Mouse (Mus musculus): ENCODE data around the gene Slc16a6. TPM values are rescaled to one million over a fixed set of nuclear protein-coding genes. Genes with fewer than 3 reads are reported as not detected.

The Slc16a6 gene
- total RNA-seq, 2 experiments from 2014 or later: 0.43 to 1.5 TPM

DNA sequence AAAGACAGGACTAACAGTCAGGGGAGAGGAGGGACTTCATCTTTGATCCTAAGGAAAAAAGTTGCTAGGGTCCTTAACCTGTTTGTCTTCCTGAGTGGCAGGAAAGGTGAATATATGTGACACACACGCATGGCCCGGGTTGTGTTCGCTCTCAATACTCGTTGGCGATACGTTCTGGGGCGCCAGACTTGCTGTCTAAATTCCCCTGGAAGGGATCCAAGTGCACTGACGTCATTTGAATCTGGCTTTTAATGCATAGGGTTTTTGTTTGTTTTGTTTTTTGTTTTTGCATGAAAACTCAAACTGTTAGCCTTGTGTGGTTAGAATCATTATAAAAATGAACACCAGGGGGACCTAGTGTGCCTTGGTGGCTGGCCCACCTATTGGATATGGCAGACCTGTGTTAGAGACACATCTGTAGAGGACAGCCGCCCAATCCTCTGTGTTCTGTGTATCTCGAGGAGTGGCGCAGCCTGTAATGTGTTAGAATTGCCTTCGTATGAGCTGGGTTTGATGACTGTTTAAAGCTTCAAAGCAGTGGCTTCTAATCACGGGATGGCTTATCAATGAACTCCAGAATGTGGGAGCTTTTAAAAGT is 27.9 kb downstream of the Slc16a6 start:
- DNase-seq: peak in 1 of 2 experiments; percentile 15

DNA sequence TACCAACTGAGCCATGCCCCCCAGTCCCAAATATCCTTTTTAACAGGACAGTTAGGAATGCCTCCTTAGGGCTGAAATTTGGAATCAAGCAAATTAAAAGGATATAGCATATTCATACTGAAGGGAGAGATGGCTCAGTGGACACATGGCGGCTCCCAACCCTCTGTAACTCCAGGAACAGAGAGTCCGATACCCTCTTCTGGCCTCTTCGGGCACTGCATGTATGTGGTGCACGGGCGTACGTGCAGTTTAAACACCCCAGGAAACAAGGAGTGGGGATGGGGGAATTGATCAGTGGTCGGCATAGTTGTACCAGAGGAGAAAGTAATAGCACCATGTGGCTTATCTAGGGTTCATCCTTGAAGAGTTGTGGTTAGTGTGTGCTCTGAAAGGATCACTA is 28.8 kb downstream of the Slc16a6 start:
- DNase-seq: peak; percentile 12 to 24

DNA sequence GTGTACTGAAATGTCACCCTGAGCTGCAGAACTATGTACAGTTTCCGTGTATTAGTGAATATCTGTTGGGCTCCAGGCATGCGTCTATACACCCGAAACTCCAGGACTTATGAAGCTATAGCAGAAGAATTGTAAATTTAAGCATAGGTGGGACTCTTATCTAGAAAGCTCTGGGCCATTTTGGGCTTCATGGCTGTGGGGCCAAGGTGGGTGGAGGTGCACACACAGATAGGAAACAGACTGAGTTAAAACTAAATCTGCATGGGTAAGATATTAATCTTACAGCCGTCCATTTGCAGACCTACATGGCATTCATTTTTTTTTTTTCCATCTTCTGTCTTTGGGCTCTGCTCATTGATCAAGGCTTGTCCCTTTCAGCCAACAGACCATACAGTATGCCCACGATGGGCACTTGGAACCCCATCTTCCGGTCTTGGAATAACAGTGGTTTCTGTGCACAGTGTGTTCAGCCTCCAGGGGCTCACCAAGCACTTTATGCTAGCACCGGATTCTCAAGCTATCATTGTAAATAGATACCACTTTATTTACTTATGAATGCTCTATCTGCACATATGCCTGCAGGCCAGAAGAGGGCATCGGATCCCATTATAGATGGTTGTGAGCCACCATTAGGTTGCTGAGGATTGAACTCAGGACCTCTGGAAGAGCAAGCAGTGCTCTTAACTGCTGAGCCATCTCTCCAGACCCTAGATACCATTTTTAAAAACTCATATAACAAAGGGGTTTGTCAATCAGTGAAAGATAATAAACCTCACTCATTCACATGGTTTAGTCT is 29.7 kb downstream of the Slc16a6 start:
- DNase-seq: no peak

DNA sequence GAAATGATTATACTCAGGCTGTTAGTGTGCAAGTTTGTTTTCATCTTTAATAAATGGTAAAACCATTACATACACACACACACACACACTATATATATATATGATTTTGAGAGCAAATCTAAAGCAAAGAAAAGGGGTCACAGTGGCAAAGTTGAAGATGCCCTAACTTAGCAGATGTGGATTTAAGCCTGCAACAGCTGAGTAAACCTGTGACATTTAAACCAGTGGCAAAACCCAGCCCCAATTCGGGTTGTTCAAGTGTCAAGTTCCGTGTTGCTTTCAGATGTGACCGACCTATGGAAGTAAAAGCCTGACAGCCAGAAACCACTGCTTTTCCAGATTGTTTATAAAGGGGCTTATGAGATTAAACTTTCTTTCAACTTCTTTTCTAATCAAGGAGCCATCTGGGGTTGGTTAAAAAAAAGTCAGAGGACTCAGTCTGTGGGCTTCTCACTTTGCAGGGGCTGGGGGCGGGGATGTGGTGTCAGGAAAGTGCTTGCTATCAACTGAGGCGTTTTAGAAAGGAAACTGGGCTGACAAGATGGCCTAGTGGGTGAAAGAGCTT is 31.1 kb downstream of the Slc16a6 start:
- DNase-seq: no peak

DNA sequence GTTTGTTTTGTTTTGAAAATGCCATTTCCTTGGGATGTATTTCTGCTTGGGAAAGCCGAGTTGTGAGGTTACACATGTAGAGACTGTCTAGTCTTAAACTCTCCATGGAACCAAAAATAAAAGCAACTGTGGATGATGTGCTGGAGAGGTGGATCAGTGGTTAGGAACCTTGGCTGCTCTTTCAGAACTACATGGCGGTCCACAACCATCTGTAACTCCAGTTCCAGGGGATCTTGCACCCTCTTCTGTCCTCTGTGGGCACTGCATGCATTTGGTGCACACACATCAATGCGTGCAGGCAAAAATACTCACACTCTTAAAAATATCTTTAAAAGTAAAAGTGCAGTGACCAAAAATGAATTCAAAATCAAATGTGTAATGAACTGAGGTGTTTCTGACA is 32.3 kb downstream of the Slc16a6 start:
- peak; percentile 27 to 54 for DNase-seq

DNA sequence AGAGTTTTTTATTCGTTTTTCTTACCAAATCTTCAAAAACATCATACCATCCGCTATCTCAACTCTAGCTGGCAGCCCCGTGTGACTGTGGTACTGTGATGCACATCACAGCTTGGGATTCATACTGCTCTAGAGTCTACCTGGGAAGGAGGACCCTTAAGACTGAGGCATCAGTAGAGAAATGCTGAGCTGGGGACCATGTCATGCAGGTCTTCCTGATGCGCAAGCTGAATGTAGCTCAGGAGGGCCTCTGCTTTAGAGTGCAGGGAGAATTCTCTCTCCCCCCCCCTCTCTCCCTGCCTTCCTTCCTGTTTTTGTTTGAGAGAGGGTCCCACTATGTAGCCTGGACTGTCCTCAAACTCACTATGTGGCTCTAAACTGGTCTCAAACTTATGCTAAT is 32.8 kb downstream of the Slc16a6 start:
- no peak for DNase-seq

DNA sequence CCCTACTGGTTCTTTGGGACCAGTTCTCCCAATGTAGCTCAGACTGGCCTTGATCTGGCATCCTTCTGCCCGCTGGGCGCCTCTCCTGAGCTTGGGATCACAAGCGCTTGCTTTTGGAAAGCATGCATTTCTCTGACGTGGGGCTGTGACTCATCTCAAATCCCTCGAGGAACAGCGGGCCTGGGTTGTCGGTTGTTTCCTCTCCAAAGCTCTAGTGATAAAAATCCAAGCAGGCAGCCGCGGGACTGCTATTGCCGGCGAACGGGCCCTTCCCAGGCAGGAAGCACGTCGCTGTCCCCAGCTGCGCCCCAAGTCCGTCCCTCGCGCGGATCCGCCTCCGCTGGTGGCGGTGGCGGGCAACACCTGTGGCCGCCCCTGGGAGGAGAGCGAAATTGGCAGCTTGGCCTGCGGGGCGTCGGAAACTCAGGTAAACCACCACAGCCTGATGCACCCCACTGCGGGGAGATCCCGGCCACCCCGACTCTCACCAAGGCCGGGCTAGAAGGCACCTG is 33.5 kb downstream of the Slc16a6 start:
- peak; percentile 84 to 89 for DNase-seq

DNA sequence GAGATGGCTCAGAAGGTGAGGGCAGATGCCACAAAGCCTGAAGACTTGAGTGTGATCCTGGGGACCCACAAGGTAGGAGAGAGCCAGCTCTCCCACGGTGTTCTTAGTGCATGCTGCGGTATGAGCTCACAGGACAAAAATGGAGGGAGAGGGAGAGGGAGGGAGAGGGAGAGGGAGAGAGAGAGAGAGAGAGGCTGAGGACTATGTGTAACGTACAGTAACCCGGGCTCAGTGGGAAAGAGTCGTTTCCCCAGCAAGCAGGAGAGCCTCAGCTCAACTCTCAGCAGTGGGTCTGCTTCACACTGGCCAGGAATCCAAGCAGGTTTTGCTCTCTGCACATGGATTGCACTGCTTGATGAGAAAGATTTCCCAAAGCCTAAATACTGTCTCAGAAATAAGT is 34.2 kb downstream of the Slc16a6 start:
- DNase-seq: no peak

DNA sequence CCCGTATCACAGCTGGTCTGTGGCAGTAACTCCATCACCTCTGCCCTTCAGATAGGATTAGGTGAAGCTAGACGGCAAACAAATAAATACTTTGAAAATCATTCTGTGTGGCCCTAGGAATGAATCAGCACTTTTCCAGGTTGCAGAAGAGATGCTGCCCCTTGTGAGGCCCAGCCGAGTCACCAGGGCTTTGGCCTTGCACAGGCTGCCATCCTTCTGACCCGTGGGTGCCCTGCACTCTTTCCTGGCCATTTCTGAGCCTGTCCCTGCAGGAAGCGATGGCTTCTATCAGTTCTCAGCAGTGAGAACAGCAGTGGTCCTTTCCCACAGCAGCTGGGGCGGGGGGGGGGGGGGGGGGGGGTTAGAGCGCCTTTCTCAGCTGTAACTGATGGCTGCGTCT is 36.5 kb downstream of the Slc16a6 start:
- no peak for DNase-seq

DNA sequence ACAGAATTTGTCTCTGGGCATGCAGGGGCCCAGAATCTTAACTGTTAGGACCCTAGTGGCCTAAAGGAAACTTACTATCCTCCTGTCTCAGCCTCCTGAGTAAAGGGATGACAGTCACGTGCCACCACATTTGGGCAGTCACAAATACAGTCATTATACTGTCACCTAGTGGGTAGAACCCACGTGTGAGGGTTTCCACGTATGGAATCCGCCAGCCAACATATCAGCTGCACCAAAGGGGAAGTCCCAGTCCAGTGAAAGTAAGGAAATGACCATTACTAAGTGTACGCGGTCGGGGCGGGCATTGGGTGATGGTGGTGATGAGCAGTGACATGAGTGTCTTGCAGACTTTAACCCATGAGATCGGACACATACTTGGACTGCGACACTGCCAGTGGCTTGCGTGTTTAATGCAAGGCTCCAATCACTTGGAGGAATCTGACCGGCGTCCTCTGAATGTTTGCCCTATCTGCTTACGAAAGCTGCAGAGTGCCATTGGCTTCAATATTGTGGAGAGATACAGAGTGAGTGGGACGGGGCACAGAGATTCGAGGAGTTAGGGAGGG is 39.1 kb downstream of the Slc16a6 start:
- no peak for DNase-seq

DNA sequence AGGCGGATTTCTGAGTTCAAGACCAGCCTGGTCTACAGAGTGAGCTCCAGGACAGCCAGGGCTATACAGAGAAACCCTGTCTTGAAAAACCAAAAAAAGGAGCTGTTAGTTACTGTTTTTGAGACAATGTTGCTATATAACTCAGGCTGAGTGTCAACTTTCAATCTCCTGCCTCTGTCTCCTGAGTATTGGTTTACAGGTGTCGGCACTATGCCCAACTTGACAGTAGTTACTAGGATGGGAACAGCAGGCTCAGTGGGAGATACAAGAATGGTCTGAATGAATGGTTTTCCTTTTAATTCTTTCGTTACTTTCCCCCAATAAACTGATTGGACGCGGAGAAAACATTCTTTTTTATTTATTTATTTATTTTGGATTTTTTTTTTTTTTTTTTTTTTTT is 46.0 kb downstream of the Slc16a6 start:
- no peak for DNase-seq

DNA sequence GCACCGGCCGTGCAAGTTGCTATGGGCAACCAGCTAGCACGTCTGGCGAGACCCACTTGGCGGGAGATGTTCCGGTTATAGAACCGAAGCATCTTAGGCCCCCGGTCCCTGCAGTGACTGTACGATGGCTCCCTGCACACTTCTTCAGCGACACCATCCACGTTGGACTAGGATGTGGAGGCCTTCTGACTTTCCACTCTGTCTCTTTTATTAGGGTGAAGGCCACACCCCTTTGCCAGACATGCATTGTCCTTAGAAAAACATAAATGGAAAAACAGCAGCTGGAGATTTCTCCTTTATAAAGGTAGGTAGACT is 47.2 kb downstream of the Slc16a6 start:
- no peak for DNase-seq

DNA sequence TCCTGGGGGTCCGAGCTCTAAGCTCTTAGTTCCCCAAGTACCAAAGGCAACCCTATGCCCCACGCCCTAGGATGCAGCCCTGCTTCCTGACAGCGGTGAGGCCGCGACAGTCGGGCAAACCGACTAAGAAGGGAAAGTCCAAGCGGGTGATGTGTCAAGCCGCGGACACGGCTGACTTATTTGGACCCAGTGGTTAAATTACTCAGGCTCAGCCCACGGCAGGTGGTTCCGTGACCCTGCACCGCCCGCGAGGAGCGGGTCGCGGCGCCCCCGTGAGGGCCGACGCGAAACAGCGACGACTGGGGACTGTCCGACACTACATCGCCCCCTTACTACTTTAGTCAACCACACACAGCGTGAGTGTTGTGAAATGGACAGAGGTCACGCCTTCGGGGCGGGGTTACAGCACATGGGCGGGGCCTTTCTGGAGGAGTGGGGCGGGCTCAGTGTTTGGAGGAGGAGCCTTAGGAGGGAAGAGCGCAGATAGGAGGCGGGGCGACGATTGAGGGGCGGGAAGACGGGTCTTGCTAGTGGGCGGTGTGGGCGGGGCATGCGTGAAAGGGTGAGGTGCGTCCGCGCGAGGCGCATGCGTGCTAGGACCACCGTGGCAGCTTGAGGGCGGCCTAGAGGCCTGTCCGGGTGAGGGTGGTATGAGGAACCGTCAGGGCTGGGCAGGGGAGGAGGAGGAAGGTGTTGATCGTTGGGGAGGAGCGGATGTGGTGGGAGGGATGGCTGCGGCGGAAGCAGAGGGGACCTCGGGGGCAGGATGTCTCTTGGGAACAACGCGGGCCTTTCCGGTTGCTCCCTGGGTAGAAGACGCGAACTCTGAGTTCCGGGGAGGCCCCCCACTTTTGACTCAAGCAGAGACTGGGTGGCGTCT is 47.8 kb downstream of the Slc16a6 start, which contains the start of gene Amz2:
TSS of gene Amz2 (plus strand) at position 555 of the 880 bp plus-strand sequence.
- peak; percentile 99 for DNase-seq

DNA sequence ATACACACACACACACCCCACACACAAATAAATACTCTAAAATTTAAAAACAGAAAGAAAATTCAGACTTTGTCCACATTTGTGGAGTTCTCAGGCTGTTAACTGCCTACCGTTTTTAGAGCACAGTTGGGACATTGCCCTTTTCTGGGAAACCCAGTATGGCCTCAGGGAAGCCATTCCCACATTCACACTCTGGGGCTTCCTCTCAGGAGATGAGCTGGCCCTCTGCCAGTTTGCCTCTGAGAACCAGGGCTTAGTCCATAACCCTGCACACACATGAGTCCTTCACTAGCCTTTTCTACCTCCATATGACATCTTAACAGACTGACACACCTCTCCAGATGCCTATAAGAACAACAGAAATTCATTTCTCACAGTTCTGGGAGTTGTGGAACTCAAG is 50.1 kb downstream of the Slc16a6 start:
- DNase-seq: no peak

DNA sequence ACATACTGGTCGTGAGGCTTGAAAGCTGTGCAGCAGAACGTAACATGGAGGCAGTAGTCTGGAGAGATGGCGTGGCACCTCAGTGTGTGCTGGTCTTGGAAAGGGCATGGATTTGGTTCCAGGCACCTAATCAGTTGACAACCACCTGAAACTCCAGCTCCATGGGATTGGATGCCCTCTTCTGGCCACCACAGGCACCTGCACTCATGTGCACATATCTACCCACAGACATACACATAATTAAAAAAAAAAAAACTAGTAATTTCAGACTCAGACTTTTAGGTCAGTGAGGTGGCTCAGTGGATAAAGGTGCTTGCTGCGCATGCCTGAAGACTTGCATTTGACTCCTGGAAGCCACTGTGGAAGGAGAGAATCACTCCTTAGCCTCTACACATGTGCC is 51.1 kb downstream of the Slc16a6 start:
- DNase-seq: no peak

DNA sequence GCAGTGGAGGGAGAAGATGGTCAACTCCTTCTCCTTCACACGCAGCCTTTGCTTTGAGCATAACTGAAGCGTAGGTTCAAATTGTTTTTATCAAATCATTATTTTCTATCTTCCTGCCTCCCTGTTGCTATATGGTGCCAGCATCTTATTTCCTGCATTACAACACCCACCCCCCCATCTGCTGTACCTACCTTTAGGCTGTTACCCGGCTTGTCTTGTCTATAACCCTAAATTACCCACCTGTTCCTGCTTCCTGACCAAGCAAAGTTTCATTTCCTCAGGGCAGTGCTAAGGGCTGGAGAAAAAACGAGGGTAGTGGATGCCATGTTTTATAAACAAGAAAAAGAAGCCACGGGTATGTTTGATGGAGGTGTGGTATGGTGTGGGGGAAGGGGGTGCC is 52.2 kb downstream of the Slc16a6 start:
- DNase-seq: no peak

DNA sequence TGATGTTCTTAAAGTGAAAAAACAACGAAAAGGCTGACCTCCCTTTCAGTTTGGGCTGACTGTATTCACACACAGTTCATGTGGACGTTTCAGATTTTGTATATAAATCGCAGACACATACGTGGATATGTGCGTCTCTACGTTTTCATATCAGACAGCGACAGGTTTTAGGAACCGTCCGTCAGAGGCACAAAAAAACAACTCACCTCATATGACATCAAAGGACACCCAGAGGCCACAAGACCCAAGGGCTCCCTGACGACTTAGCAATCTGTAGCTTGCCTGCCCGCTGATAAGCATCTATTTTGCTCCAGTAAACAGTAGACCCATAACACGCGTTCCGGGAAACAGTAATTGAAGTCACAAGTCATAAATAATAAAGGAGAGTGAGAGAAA is 52.8 kb downstream of the Slc16a6 start:
- no peak for DNase-seq

DNA sequence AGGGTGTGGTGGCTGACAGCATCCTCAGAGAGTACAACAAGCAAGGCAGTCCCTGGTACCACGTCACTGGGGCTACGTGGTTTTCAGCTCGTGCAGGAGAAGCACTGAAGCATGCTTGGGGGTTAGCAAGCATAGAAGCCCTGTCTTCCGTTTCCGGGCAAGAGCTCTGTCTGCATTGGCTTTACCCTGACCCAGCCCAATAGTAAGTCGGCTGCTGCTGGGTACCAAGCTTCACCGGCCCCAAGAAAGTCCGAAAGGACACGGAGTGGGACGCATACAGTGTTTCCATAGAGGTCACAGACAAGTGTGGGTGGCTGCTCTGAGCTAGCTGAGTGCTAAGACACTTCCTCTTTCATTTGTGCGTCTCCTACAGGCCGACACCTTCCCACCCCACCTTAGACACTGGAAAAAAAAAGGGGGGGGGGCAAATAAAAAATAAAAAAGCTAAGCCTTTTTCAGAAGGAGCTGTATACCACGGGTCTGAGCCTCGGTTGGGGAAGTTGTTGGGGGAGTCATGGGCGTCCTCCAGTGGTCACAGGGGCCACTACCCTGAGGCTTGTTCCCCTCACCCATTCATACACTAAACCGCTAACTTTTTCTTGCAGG is 53.3 kb downstream of the Slc16a6 start:
- DNase-seq: no peak

DNA sequence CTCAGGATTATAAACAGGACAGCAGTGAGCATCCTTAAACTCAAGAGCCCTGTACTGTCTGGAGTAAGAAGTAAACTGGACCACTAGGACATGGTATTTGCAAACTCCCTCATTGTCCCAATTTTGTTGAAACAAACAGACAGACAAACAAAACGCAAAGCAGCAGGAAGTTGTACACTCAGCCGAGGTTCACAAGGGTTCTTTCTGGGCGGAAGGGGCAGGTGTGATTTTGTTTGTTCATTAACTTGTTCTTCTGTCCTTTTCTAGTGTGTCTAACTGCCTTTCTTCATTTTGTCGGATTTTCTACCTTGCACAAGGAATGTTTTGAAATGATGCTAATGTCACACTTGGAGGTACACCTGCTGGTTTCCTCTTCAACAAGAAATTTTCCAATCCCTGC is 53.9 kb downstream of the Slc16a6 start:
- no peak for DNase-seq

DNA sequence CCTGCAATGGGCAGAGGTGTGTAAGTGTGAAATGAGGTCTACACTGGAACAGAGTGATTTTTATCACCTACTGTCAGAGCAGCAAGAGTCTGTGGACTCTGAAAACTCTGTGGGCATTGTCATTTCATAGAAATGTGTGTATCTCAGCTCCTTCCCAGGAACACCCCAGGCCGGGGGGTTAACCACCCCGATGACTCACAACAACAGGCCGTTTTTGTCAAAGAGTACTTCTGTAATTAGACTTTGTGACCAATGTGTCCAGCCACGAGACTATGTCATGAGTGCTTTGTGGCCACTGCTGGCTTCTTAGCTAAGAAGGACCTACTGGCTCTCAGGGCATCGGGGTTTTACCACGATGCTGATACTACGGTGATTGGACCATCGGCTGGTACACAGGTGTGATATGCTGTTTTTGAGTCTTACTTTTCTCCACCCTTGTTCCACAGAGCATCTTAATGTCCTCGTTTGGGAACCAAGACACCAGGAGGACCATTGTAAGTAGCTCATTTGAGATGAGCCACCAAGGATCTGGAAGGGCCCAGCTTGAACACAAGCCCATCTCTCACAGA is 55.8 kb downstream of the Slc16a6 start:
- no peak for DNase-seq

DNA sequence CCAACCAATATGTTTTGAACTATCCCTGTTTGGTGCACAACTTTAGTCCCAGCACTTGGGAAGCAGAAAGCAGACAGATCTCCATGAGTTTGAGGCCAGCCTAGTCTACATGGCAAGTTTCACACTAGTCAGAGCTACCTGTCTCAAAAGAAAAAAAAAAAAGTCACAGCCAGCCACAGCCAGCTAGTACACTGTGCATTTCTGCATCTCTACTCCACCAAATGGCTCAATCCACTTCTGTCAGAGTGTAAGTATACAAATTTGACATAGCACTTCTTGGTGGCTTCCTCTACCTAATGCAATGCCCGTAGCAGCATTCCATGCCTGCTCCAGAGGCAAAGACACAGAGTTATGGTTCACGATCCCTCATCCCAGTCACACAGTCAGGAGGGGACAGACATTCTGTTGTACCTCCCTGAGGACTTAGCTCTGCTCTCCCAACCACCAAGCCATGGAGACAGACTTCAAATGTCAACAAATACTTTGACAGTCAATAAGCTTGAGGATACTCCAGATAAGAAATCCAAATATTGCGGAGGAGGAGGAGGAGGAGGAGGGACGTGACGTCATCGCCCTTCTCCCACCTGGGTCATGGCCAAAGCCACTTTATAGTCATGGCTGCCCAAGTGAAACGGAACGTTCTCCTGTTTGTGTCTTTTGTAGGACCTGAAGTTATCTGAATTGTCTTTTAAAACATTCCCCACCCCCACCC is 56.5 kb downstream of the Slc16a6 start:
- no peak for DNase-seq

All from adrenal gland, postnatal 36 days (tissue).